Mouse (Mus musculus): ENCODE measurements at regions not wholly inside any gene's neighbourhood (a gene's known extent, or its start where the extent isn't known, plus 50 kb on each side); places are given as distances from the start of the nearest gene placed in this dataset.

- H3K36me3 ChIP-seq (ENCODE audit: insufficient read depth): no peaks in the 10 kb centered on the region
- no peak overlapping the region for H3K27ac ChIP-seq (ENCODE audit: low read depth, low read length)
- H3K4me3 ChIP-seq (ENCODE audit: low read depth, low read length): no peak overlapping the region
- DNase-seq: peak; percentile 30
- 44% methylated on average over 8 of the region's 8 CpGs for WGBS
- H3K9me3 ChIP-seq (ENCODE audit: low read length): no peaks in the 10 kb centered on the region
- H3K4me2 ChIP-seq (ENCODE audit: low read depth): no peak overlapping the region
- H3K9ac ChIP-seq: no peak overlapping the region
- TF ChIP-seq CTCF (IDR thresholded peaks at IDR 0.05; ENCODE audit: low read depth): no peak
- H3K4me1 ChIP-seq (ENCODE audit: insufficient read depth): no peaks in the 10 kb centered on the region
- peak; percentile 79 for ATAC-seq
- no peaks in the 10 kb centered on the region for H3K27me3 ChIP-seq (ENCODE audit: insufficient read depth, low read length)
Measured at GRCm38 (mm10) chrX:110584584-110585234, 229.4 kb upstream of the Pou3f4 start.
